Mouse (Mus musculus) kidney, postnatal 4 days (tissue): ENCODE results near the gene Itga9.
A peak's percentile ranks its signal among the peaks of the same experiment; 100 is the strongest.

ENCODE experiments used
- DNase-seq, 2 experiments: peaks; one replicate each; pipeline ENCODE4 v3.0.0; 2021; ENCODE audit warnings: mixed read lengths in 2 of 2

The Itga9 gene

GRCm38 (mm10) chr9:118778596-118778995 lies 172.1 kb downstream of the Itga9 start:
- DNase-seq, result no peak

- no peak for DNase-seq
These were observed 178.1 kb downstream of the Itga9 start for GRCm38 (mm10) chr9:118784621-118785020.

GRCm38 (mm10) chr9:118785816-118786215 lies 179.3 kb downstream of the Itga9 start:
- DNase-seq, result no peak

GRCm38 (mm10) chr9:118788869-118789281 lies 182.4 kb downstream of the Itga9 start:
- DNase-seq, result peak; percentile 66 to 74

GRCm38 (mm10) chr9:118791231-118791630 lies 184.7 kb downstream of the Itga9 start:
- no peak for DNase-seq

- no peak for DNase-seq
These were observed 186.8 kb downstream of the Itga9 start for GRCm38 (mm10) chr9:118793151-118793785.

- no peak for DNase-seq
These were observed 188.2 kb downstream of the Itga9 start for GRCm38 (mm10) chr9:118794668-118795067.

GRCm38 (mm10) chr9:118795304-118795703 lies 188.8 kb downstream of the Itga9 start:
- DNase-seq, result no peak

- DNase-seq, result peak in 1 of 2 experiments; percentile 43
These were observed 192.6 kb downstream of the Itga9 start for GRCm38 (mm10) chr9:118799105-118799504.

GRCm38 (mm10) chr9:118801176-118801909 lies 194.9 kb downstream of the Itga9 start:
- peak; percentile 71 to 80 for DNase-seq

- DNase-seq, result no peak
These were observed 195.4 kb downstream of the Itga9 start for GRCm38 (mm10) chr9:118801910-118802287.

GRCm38 (mm10) chr9:118802380-118802779 lies 195.9 kb downstream of the Itga9 start:
- DNase-seq, result no peak

- no peak for DNase-seq
These were observed 199.2 kb downstream of the Itga9 start for GRCm38 (mm10) chr9:118805740-118806139.

GRCm38 (mm10) chr9:118807669-118808068 lies 201.2 kb downstream of the Itga9 start:
- no peak for DNase-seq

- DNase-seq, result peak; percentile 41 to 59
These were observed 205.7 kb downstream of the Itga9 start for GRCm38 (mm10) chr9:118812221-118812620.

GRCm38 (mm10) chr9:118813492-118813891 lies 207.0 kb downstream of the Itga9 start:
- DNase-seq, result no peak

- peak in 1 of 2 experiments; percentile 30 for DNase-seq
These were observed 207.6 kb downstream of the Itga9 start for GRCm38 (mm10) chr9:118814056-118814455.

GRCm38 (mm10) chr9:118814461-118814860 lies 208.0 kb downstream of the Itga9 start:
- no peak for DNase-seq

GRCm38 (mm10) chr9:118815543-118815942 lies 209.1 kb downstream of the Itga9 start:
- no peak for DNase-seq

GRCm38 (mm10) chr9:118818508-118818907 lies 212.0 kb downstream of the Itga9 start:
- no peak for DNase-seq

- DNase-seq, result peak; percentile 57 to 69
These were observed 215.0 kb downstream of the Itga9 start for GRCm38 (mm10) chr9:118821220-118822185.

GRCm38 (mm10) chr9:118822186-118822555 lies 215.7 kb downstream of the Itga9 start:
- no peak for DNase-seq

GRCm38 (mm10) chr9:118822581-118822980 lies 216.1 kb downstream of the Itga9 start:
- DNase-seq, result no peak
